Mouse (Mus musculus): Measurements from ENCODE around the gene Mnat1.

DNA sequence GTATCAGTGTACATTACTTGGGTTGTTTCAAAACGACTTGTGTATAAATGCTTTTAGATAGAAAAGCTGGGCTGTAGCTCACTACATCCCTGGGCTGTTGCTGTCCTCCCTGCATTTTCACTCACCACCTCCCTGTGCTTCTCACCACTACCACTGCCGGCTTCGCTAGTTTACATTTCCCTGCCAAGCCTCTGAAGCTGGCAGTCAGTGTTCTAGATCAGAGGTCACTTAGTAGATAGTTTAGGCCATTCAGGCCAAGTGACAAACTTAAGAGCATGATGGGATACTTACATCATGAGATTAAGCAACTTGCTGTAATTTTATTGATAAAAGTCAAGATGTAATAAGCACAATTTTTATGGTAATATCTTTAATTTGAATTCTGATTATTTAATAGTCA, 151.4 kb downstream of the Mnat1 start:
- TF ChIP-seq MYOG (IDR thresholded peaks at IDR 0.05; ENCODE audit: control insufficient read depth, extremely low read depth, insufficient read length) (no peak), CTCF (IDR thresholded peaks at IDR 0.05; ENCODE audit: control insufficient read depth, insufficient read depth, insufficient read length) (no peak)

Data from C2C12 (cell line).